ENCODE assay signal across 8 mouse cellular contexts in the genomic region with DNA sequence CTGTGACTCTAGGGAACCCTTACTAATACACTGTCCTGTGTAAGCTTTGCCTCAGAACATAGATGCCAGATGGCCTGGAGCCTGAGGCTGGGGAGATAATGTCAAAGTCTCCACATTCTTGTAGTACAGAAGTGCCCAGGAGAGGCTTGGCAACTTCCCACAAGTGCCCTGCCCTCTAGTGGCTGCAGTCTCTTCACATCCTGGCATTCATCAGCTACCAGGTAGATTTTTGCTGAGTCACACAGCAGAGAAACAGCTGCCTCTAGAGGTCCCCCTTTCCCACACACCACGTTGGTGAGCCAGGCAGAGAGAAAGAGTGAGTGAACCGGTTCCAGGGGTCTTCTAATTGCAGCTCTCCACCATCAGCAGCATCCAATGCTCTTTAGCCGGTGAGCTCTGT. TPM values are rescaled to one million over a fixed set of nuclear protein-coding genes. Genes with fewer than 3 reads are reported as not detected.
DNase-seq lines count a peak whose midpoint lies in the region; ATAC-seq and TF ChIP-seq lines count a peak whose summit lies in the region.

No protein-coding gene starts in this region.

- DNase-seq in forebrain, embryonic 14.5 days (ENCODE audit: low spot score) = peak; percentile 68
- DNase-seq in Muller cell, postnatal 12 days (ENCODE audit: inconsistent ontology term) = peak; percentile 60
- DNase-seq in cerebellum, adult 9-11 months = peak; percentile 16
- peak; percentile 58 for DNase-seq in gastrocnemius, postnatal 10 days
- peak; percentile 75 for DNase-seq in layer of hippocampus, adult 11-12 months (ENCODE audit: low spot score)
- DNase-seq in lung, embryonic 14.5 days = peak; percentile 79
- DNase-seq in right cerebral cortex, postnatal 4 days = peak; percentile 55

- H3K4me2 ChIP-seq in forebrain, embryonic 14.5 days (ENCODE audit: low read length) = no peak overlapping the region
- no peak overlapping the region for H3K4me2 ChIP-seq in forebrain, embryonic 13.5 days
- H3K4me2 ChIP-seq in lung, embryonic 14.5 days = no peak overlapping the region

- WGBS in forebrain, embryonic 14.5 days = 17% methylated on average over 3 of the region's 3 CpGs
- WGBS in forebrain, embryonic 13.5 days = 16% methylated on average over 3 of the region's 3 CpGs
- WGBS in lung, embryonic 14.5 days = 30% methylated on average over 3 of the region's 3 CpGs

- no peaks in the 10 kb centered on the region for H3K9me3 ChIP-seq in forebrain, embryonic 14.5 days (replicated peaks; ENCODE audit: control insufficient read depth, low read length)
- H3K9me3 ChIP-seq in forebrain, embryonic 13.5 days (replicated peaks) = no peaks in the 10 kb centered on the region
- no peaks in the 10 kb centered on the region for H3K9me3 ChIP-seq in lung, embryonic 14.5 days (ENCODE audit: low read depth, low read length)

- no peak overlapping the region for H3K4me3 ChIP-seq in forebrain, embryonic 14.5 days (ENCODE audit: low read depth, low read length)
- H3K4me3 ChIP-seq in forebrain, embryonic 13.5 days = no peak overlapping the region
- H3K4me3 ChIP-seq in lung, embryonic 14.5 days (ENCODE audit: low read depth, low read length) = no peak overlapping the region

- no peak overlapping the region for H3K27ac ChIP-seq in forebrain, embryonic 14.5 days (ENCODE audit: low read depth, low read length)
- H3K27ac ChIP-seq in forebrain, embryonic 13.5 days = no peak overlapping the region
- H3K27ac ChIP-seq in lung, embryonic 14.5 days (ENCODE audit: low read depth) = no peak overlapping the region

- H3K4me1 ChIP-seq in forebrain, embryonic 14.5 days (ENCODE audit: control insufficient read depth, insufficient read depth, low read length) = no peaks in the 10 kb centered on the region
- H3K4me1 ChIP-seq in forebrain, embryonic 13.5 days = no peaks in the 10 kb centered on the region
- H3K4me1 ChIP-seq in lung, embryonic 14.5 days (ENCODE audit: insufficient read depth) = peaks cover 4% of the 10 kb centered on the region; the same call in 1 of the 2 replicates

- no peak overlapping the region for H3K9ac ChIP-seq in forebrain, embryonic 14.5 days (ENCODE audit: low read length)
- H3K9ac ChIP-seq in forebrain, embryonic 13.5 days = no peak overlapping the region
- no peak overlapping the region for H3K9ac ChIP-seq in lung, embryonic 14.5 days

- H3K36me3 ChIP-seq in forebrain, embryonic 14.5 days (ENCODE audit: control insufficient read depth, insufficient read depth, low read length) = no peaks in the 10 kb centered on the region
- no peaks in the 10 kb centered on the region for H3K36me3 ChIP-seq in forebrain, embryonic 13.5 days (ENCODE audit: poor library complexity, severe bottlenecking)
- no peaks in the 10 kb centered on the region for H3K36me3 ChIP-seq in lung, embryonic 14.5 days (ENCODE audit: insufficient read depth)

- ATAC-seq in forebrain, embryonic 14.5 days = no peak
- no peak for ATAC-seq in forebrain, embryonic 13.5 days
- ATAC-seq in lung, embryonic 14.5 days (ENCODE audit: insufficient read depth) = 0 out of 2 replicates have a peak, but pooled peaks have one; percentile 14

- H3K27me3 ChIP-seq in forebrain, embryonic 14.5 days (replicated peaks; ENCODE audit: control insufficient read depth, insufficient read depth, low read length) = no peaks in the 10 kb centered on the region
- H3K27me3 ChIP-seq in forebrain, embryonic 13.5 days = peaks cover 6% of the 10 kb centered on the region; the same call in 1 of the 2 replicates
- H3K27me3 ChIP-seq in lung, embryonic 14.5 days (ENCODE audit: insufficient read depth, low read length) = no peaks in the 10 kb centered on the region

- peak; percentile 73 for TF ChIP-seq CTCF in lung, embryonic 14.5 days (IDR thresholded peaks at IDR 0.05; ENCODE audit: low read depth)

RNA-seq across cellular contexts. Expression of a gene that starts 59.8 kb away (rescaled TPM):
- polyA plus RNA-seq in forebrain, embryonic 14.5 days (2014; fragmentation: Nextera tagmentation; extraction: Ambion mirVana) = not detected in 2 replicates
- not detected in 2 replicates for polyA plus RNA-seq in forebrain, embryonic 13.5 days (2015; fragmentation: Nextera tagmentation; extraction: Ambion mirVana)
- total RNA-seq in gastrocnemius, postnatal 10 days (2021) = under 1 TPM; 0.70 to 0.77 TPM
- not detected in 2 replicates for polyA plus RNA-seq in lung, embryonic 14.5 days (2014; fragmentation: Nextera tagmentation; extraction: Ambion mirVana)

Comparison
In these comparisons a context has a peak if more than half of its experiments do, and no peak if none do; other contexts are left out.
1. DNase-seq: peak in every context shown above with its lines; median percentile 79 in lung, embryonic 14.5 days; 75 in layer of hippocampus, adult 11-12 months; 68 in forebrain, embryonic 14.5 days; 60 in Muller cell, postnatal 12 days; 58 in gastrocnemius, postnatal 10 days; 55 in right cerebral cortex, postnatal 4 days; 16 in cerebellum, adult 9-11 months.